Mouse (Mus musculus): ENCODE measurements around the gene Ncr1.
"Not testable (repeated sequence)": the region's sequence is repeated elsewhere in the genome, so short reads cannot be mapped to it uniquely, and the experiment has no call there.

Ncr1 gene

DNA sequence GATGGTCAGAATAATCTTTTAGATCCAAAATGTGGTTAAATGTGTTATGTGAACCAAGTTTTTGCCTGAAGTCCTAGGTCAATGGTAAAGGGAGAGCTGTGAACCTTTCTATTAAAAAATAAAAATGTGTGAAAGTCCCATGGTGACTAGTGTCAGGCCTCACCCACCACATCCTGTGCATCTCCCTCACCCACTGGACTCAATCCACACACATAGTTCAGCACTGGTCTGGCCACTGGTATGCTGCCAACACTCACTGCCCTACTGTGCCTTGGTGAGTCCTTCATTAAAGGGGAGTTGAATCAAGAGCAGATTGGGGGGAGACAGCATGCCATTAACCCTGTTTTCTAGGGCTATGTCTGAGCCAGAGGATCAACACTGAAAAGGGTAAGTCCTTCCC is at the start of gene Ncr1:
Gene Ncr1 (plus strand): TSS at position 216 of the 400 bp plus-strand sequence.
- in situ Hi-C loops (cut with MboI), result no loop called here

DNA sequence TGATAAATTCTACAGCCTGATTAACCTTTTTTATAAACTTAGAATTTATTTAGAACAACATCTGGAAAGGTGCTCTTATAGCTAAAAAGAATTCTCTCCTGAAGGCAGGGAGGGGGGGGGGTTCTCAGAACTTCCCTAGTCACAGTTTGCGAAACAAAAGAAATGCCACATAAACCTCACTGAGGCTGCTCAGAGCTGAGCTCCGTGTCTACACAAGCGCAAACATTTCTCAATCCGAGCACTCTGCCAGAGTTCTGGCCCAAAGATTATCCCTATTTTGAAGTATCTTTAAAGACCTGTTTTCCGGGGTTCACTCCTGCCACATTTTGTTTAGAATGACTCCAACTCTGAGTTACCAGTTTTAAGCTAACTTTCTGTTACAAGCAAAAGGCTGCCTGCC is 44.9 kb upstream of the Ncr1 start:
- in situ Hi-C loops (cut with MboI), result no loop called here

DNA sequence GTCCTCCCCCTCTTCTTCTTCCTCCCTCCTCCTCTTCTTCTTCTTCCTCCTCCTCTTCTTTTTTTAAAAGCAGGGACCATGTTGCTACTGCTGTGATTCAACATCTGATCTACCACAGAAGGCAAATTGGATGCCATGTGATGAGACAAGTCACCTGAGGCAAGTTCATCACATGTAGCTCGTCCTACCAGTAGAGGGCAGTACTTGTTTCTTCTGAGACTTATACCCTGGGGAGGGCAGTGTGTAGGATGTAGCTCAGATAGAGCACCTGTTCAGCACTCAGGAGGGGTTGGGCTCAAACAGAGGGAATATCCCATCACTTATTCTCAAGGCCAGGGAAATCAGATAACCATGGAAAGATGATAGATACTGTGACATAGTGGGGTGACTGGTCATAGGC is 40.3 kb upstream of the Ncr1 start:
- in situ Hi-C loops (cut with MboI), result no loop called here

GRCm38 (mm10) chr7:4300166-4300565 is 37.4 kb upstream of the Ncr1 start:
- in situ Hi-C loops (cut with MboI), result no loop called here

- in situ Hi-C loops (cut with MboI), result no loop called here
These were observed 34.1 kb upstream of the Ncr1 start for GRCm38 (mm10) chr7:4303457-4303856.

DNA sequence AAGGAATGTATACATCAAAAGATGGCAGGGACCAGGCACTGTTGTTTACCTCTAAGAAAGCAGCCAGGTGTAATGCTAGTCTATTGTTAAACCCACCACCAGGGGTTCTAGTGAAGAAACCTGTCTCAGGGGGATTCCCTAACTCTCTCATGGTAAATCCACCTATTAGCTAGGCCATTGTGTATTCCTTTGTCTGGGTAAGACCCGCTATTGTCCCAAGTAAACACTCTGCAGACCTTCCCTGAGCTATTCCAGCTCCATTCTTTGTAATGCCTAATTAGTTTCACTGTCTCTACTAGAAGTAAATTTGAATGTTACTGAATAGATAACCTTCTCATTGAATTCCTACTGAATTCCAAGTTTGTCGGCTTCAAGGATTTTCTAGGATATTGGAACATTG is 24.4 kb upstream of the Ncr1 start:
- in situ Hi-C loops (cut with MboI), result not testable (repeated sequence)

DNA sequence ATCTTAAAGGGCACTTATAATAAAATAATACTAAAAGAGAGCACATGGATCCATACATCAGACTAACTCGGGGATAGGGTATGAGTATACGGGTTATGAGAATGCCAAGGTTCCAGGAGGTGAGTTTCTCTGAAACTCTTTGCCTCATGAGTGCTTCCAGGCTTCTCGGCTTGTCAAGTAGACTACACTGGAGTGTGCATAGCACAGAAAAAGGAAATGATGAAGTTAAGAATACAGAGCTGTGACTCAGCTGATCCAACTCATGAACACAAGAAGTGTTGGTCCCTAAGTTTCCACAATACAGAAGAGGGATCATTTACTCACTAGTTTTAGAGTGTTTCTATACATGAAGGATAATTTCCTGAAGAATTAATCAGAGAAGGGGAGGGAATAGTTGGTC is 24.0 kb upstream of the Ncr1 start:
- in situ Hi-C loops (cut with MboI), result not testable (repeated sequence)

- in situ Hi-C loops (cut with MboI), result no loop called here
These were observed 14.2 kb upstream of the Ncr1 start for GRCm38 (mm10) chr7:4323301-4323700.

GRCm38 (mm10) chr7:4373521-4373920 is 36.0 kb downstream of the Ncr1 start:
- in situ Hi-C loops (cut with MboI), result no loop called here

All from mature B cell (primary cell).